Mouse (Mus musculus): Measurements from ENCODE around the gene Nt5c3b.

The Nt5c3b gene

GRCm38 (mm10) chr11:100377989-100378388 is 63.6 kb downstream of the Nt5c3b start:
- no peak for DNase-seq (ENCODE audit: low spot score)

- DNase-seq (ENCODE audit: low spot score), result no peak
Observed at GRCm38 (mm10) chr11:100376746-100377389, 64.7 kb downstream of the Nt5c3b start.

- no peak for DNase-seq (ENCODE audit: low spot score)
Observed at GRCm38 (mm10) chr11:100376005-100376404, 65.6 kb downstream of the Nt5c3b start.

GRCm38 (mm10) chr11:100375127-100375526 is 66.5 kb downstream of the Nt5c3b start:
- no peak for DNase-seq (ENCODE audit: low spot score)
